Mouse (Mus musculus) kidney, embryonic 16.5 days (tissue): Measurements from ENCODE around the gene Crygc. TPM values are rescaled to one million over a fixed set of nuclear protein-coding genes. Genes with fewer than 3 reads are reported as not detected.

Experiments
- ATAC-seq: fragments of 200-750 bp; cut with Nextera tagmentation; 2 replicates; pipeline ENCODE4 v1.8.0; 2017; ENCODE audit warnings: moderate TSS enrichment; ENCODE audit not compliant: low FRiP score, low TSS enrichment
- H3K27ac ChIP-seq: fragments of 300-500 bp; sonication (generic); 2 replicates; pipeline ENCODE4 v1.5.1; 2014; ENCODE audit warnings: low read length
- H3K27me3 ChIP-seq: fragments of 300-500 bp; sonication (generic); 2 replicates; pipeline ENCODE4 v1.6.1; 2014; ENCODE audit warnings: low read length, control low read depth, mixed read lengths; ENCODE audit not compliant: insufficient read depth
- H3K36me3 ChIP-seq: fragments of 300-500 bp; sonication (generic); 2 replicates; pipeline ENCODE4 v1.6.1; 2014; ENCODE audit warnings: low read length, control low read depth, mixed read lengths; ENCODE audit not compliant: insufficient read depth
- H3K4me1 ChIP-seq: fragments of 300-500 bp; sonication (generic); 2 replicates; pipeline ENCODE4 v1.6.1; 2014; ENCODE audit warnings: low read length, control low read depth, mixed read lengths; ENCODE audit not compliant: insufficient read depth
- H3K4me2 ChIP-seq: fragments of 300-500 bp; sonication (generic); replicated peaks from 2 replicates; pipeline ENCODE4 v1.6.1; 2014; ENCODE audit warnings: low read depth, low read length
- H3K4me3 ChIP-seq: fragments of 300-500 bp; sonication (generic); 2 replicates; pipeline ENCODE4 v1.5.1; 2014; ENCODE audit warnings: mild to moderate bottlenecking, low read length
- H3K9ac ChIP-seq: fragments of 300-500 bp; sonication (generic); replicated peaks from 2 replicates; pipeline ENCODE4 v1.6.1; 2014; ENCODE audit warnings: low read length
- H3K9me3 ChIP-seq: fragments of 300-500 bp; sonication (generic); 2 replicates; pipeline ENCODE4 v1.6.1; 2016; ENCODE audit warnings: low read length, control low read depth
- WGBS: fragments of 180-500 bp; shearing (Covaris S2); extraction: QIAGEN DNeasy Blood & Tissue Kit; methylation state at CpG from one replicate; pipeline ENCODE4 v1.1.7; 2014; 5-methylcytosine and 5-hydroxymethylcytosine counted together
- polyA plus RNA-seq: library from polyadenylated mRNA; unstranded; fragments of >200 nt; fragmentation: Nextera tagmentation; extraction: Ambion mirVana; gene quantifications from 2 replicates; pipeline ENCODE4 v1.2.1, GENCODE M21; 2015

Gene Crygc
- polyA plus RNA-seq, 1 experiment from 2014 or later, result not detected

DNA sequence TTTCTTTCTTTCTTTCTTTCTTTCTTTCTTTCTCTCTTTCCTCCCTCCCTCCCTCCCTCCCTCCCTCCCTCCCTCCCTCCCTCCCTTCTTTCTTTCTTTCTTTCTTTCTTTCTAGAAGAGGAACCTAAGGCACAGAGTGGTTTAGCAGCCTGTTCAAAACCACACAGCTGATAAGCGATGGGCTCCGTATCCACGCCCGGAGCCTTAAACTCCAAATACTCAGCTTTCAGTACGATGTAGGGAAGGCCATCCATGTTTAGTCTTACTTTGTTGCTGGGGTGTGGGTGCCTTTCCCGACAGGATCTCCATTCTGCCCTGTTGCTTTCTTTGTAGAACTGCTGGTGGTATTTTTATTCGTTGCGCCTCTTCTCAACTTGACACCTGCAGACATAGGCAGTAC, 35.7 kb upstream of the Crygc start:
- no peaks in the 10 kb centered on the region for H3K9me3 ChIP-seq
- no peaks in the 10 kb centered on the region for H3K27me3 ChIP-seq
- ATAC-seq, result no peak
- no peaks in the 10 kb centered on the region for H3K36me3 ChIP-seq
- no peak overlapping the region for H3K4me3 ChIP-seq
- H3K4me2 ChIP-seq, result no peak overlapping the region
- peaks cover 9% of the 10 kb centered on the region for H3K4me1 ChIP-seq
- H3K9ac ChIP-seq, result no peak overlapping the region
- no peak overlapping the region for H3K27ac ChIP-seq
- WGBS, result 87% methylated on average over 8 of the region's 8 CpGs

DNA sequence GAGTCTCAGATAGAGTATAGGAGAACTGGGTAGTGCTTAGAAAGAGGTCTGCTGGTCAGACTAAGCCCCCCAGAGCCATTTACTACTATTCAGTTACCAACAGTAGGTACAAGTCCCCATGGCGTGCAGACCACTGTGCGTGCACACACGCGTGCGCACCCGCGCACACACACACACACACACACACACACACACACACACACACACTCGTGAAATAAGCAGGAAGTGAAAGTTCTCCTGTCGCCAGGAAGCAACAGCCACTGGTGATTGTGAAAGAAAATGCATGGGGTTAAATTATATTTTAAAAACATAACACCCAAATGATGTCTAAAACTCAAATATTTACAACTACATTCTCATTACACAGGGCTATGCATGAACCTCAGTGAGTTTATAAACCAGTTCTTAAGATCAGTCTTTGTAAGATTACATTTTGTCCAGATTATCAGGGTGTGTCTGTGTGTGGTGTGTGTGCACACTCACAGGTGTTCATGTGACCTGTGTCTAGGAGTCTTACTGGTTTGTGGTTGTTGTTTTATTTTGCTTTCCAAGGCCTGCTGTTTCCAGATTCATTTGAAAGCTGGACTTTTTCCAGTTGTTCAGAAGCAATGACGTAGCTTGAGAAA, 34.3 kb upstream of the Crygc start:
- peaks cover 5% of the 10 kb centered on the region; the same call in 1 of the 2 replicates for H3K4me1 ChIP-seq
- WGBS, result 93% methylated on average over 10 of the region's 10 CpGs
- no peaks in the 10 kb centered on the region for H3K36me3 ChIP-seq
- H3K4me2 ChIP-seq, result no peak overlapping the region
- H3K9ac ChIP-seq, result no peak overlapping the region
- H3K27me3 ChIP-seq, result no peaks in the 10 kb centered on the region
- H3K4me3 ChIP-seq, result no peak overlapping the region
- ATAC-seq, result no peak
- H3K27ac ChIP-seq, result no peak overlapping the region
- H3K9me3 ChIP-seq, result no peaks in the 10 kb centered on the region

GRCm38 (mm10) chr1:65103273-65103672, 29.8 kb upstream of the Crygc start, which contains the start of gene Cryga:
Gene Cryga (minus strand): TSS chr1:65103373.
- no peak within 1 kb of the TSS for H3K4me2 ChIP-seq
- H3K9me3 ChIP-seq, result no peaks in the 10 kb centered on the region
- no peak within 1 kb of the TSS for H3K4me3 ChIP-seq
- H3K27me3 ChIP-seq, result no peaks in the 10 kb centered on the region
- H3K9ac ChIP-seq, result no peak within 1 kb of the TSS
- H3K36me3 ChIP-seq, result no peaks in the 10 kb centered on the region
- WGBS, result 90% methylated on average over 11 of the region's 11 CpGs
- no peak within 1 kb of the TSS for H3K27ac ChIP-seq
- no peak for ATAC-seq
- no peaks in the 10 kb centered on the region for H3K4me1 ChIP-seq

GRCm38 (mm10) chr1:65096953-65097352, 23.5 kb upstream of the Crygc start:
- WGBS, result 88% methylated on average over 3 of the region's 3 CpGs
- H3K27ac ChIP-seq, result no peak overlapping the region
- H3K4me1 ChIP-seq, result no peaks in the 10 kb centered on the region
- no peak overlapping the region for H3K4me3 ChIP-seq
- no peaks in the 10 kb centered on the region for H3K27me3 ChIP-seq
- no peaks in the 10 kb centered on the region for H3K36me3 ChIP-seq
- no peaks in the 10 kb centered on the region for H3K9me3 ChIP-seq
- H3K9ac ChIP-seq, result no peak overlapping the region
- no peak for ATAC-seq
- H3K4me2 ChIP-seq, result no peak overlapping the region

DNA sequence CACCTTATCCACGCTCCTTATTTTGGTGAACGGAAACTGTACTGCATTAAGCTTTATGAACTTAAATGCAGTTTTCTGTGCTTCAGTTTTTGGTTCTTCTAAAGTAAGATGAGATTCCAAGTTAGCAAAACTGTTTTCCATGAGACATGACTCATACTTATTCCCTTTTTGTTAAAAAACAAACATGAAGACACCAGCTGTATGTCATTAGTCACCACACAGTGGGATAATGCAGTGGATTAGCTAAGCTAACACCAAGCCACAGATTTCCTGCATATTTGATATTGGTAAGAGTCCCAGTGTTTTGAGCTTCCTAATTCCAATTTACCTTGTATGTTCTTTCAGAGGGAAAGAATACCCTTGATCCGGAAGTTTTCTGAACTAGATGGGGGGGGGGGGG, 18.1 kb upstream of the Crygc start:
- 88% methylated on average over 3 of the region's 3 CpGs for WGBS
- Histone ChIP-seq H3K4me2 (no peak overlapping the region), H3K4me3 (no peak overlapping the region), H3K9ac (no peak overlapping the region), H3K27ac (no peak overlapping the region), H3K36me3 (no peaks in the 10 kb centered on the region), H3K9me3 (no peaks in the 10 kb centered on the region), H3K4me1 (no peaks in the 10 kb centered on the region), H3K27me3 (no peaks in the 10 kb centered on the region)
- no peak for ATAC-seq

- Histone ChIP-seq H3K4me1 (no peaks in the 10 kb centered on the region), H3K27me3 (no peaks in the 10 kb centered on the region), H3K27ac (no peak overlapping the region), H3K4me2 (no peak overlapping the region), H3K36me3 (no peaks in the 10 kb centered on the region), H3K9me3 (no peaks in the 10 kb centered on the region), H3K9ac (no peak overlapping the region), H3K4me3 (no peak overlapping the region)
- 71% methylated on average over 2 of the region's 2 CpGs for WGBS
- no peak for ATAC-seq
Measured at GRCm38 (mm10) chr1:65090370-65090769, 16.9 kb upstream of the Crygc start.

- Histone ChIP-seq H3K27ac (no peak overlapping the region), H3K9me3 (no peaks in the 10 kb centered on the region), H3K27me3 (no peaks in the 10 kb centered on the region), H3K4me3 (no peak overlapping the region), H3K36me3 (no peaks in the 10 kb centered on the region), H3K9ac (no peak overlapping the region), H3K4me2 (no peak overlapping the region), H3K4me1 (no peaks in the 10 kb centered on the region)
- ATAC-seq, result no peak
- WGBS, result 65% methylated on average over 6 of the region's 6 CpGs
Measured at GRCm38 (mm10) chr1:65088567-65089356, 15.3 kb upstream of the Crygc start.

GRCm38 (mm10) chr1:65082188-65082587, 8.7 kb upstream of the Crygc start, which contains the start of gene Crygb:
Gene Crygb (minus strand): TSS chr1:65082288.
- no peak within 1 kb of the TSS for H3K4me2 ChIP-seq
- no peak within 1 kb of the TSS for H3K9ac ChIP-seq
- no peak within 1 kb of the TSS for H3K27ac ChIP-seq
- no peaks in the 10 kb centered on the region for H3K36me3 ChIP-seq
- ATAC-seq, result no peak
- H3K9me3 ChIP-seq, result no peaks in the 10 kb centered on the region
- H3K27me3 ChIP-seq, result no peaks in the 10 kb centered on the region
- no peaks in the 10 kb centered on the region for H3K4me1 ChIP-seq
- H3K4me3 ChIP-seq, result no peak within 1 kb of the TSS
- WGBS, result 46% methylated on average over 7 of the region's 7 CpGs

DNA sequence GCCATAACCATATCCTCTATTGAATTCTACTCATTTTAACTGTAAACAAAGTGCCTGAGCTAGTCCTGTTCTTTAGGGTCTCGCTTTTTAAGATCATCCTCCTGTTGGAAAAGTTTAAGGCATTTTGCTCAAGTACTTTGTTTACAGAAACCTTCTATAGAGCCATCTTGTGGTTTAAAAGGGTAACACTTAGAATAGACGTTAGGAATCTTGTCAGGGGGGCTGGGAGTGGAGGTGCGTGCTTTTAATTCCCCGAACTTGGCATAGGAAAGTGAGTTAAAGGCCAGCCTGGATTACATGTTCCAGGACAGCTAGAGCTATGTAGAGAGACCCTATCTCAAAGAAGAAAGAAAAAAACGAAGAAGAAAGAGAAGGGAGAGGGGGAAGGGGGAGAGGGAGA, 2.1 kb upstream of the Crygc start:
- Histone ChIP-seq H3K9ac (no peak overlapping the region), H3K9me3 (no peaks in the 10 kb centered on the region), H3K4me1 (no peaks in the 10 kb centered on the region), H3K36me3 (no peaks in the 10 kb centered on the region), H3K27me3 (no peaks in the 10 kb centered on the region), H3K4me2 (no peak overlapping the region), H3K27ac (no peak overlapping the region), H3K4me3 (no peak overlapping the region)
- no peak for ATAC-seq
- 20% methylated on average over 5 of the region's 5 CpGs for WGBS

- no peak for ATAC-seq
- H3K4me1 ChIP-seq, result no peaks in the 10 kb centered on the region
- no peak overlapping the region for H3K9ac ChIP-seq
- no peaks in the 10 kb centered on the region for H3K9me3 ChIP-seq
- H3K27me3 ChIP-seq, result no peaks in the 10 kb centered on the region
- no peak overlapping the region for H3K27ac ChIP-seq
- no peak overlapping the region for H3K4me2 ChIP-seq
- no peaks in the 10 kb centered on the region for H3K36me3 ChIP-seq
- no peak overlapping the region for H3K4me3 ChIP-seq
Measured at GRCm38 (mm10) chr1:65067842-65068241, 5.6 kb downstream of the Crygc start.
